Mouse (Mus musculus) neural tube, embryonic 14.5 days (tissue): ENCODE data around the gene Tarbp2. TPM values are rescaled to one million over a fixed set of nuclear protein-coding genes. Genes with fewer than 3 reads are reported as not detected.

Source experiments
- ATAC-seq: fragments of 200-750 bp; cut with Nextera tagmentation; 2 replicates; pipeline ENCODE4 v1.8.0; 2017; ENCODE audit warnings: low read depth, mild to moderate bottlenecking, moderate TSS enrichment, moderate library complexity
- H3K27ac ChIP-seq: fragments of 300-500 bp; sonication (generic); 2 replicates; pipeline ENCODE4 v1.5.1; 2014; ENCODE audit warnings: low read depth, mild to moderate bottlenecking, control low read depth, low read length, moderate library complexity, mixed read lengths
- H3K27me3 ChIP-seq: fragments of 300-500 bp; sonication (generic); 2 replicates; pipeline ENCODE4 v1.6.1; 2014; ENCODE audit warnings: low read length; ENCODE audit not compliant: control insufficient read depth, insufficient read depth
- H3K36me3 ChIP-seq: fragments of 300-500 bp; sonication (generic); 2 replicates; pipeline ENCODE4 v1.6.1; 2014; ENCODE audit warnings: low read length, mixed read lengths; ENCODE audit not compliant: control insufficient read depth, insufficient read depth
- H3K4me1 ChIP-seq: fragments of 300-500 bp; sonication (generic); 2 replicates; pipeline ENCODE4 v1.6.1; 2014; ENCODE audit warnings: low read length; ENCODE audit not compliant: control insufficient read depth, insufficient read depth
- H3K4me2 ChIP-seq: fragments of 300-500 bp; sonication (generic); 2 replicates; pipeline ENCODE4 v1.6.1; 2014; ENCODE audit warnings: mild to moderate bottlenecking, low read depth, low read length, control low read depth
- H3K4me3 ChIP-seq: fragments of 300-500 bp; sonication (generic); 2 replicates; pipeline ENCODE4 v1.5.1; 2014; ENCODE audit warnings: low read depth, low read length, control low read depth, mixed read lengths
- H3K9ac ChIP-seq: fragments of 300-500 bp; sonication (generic); replicated peaks from 2 replicates; pipeline ENCODE4 v1.6.1; 2014; ENCODE audit warnings: low read depth, mild to moderate bottlenecking, control low read depth, low read length, mixed read lengths
- H3K9me3 ChIP-seq: fragments of 300-500 bp; sonication (generic); 2 replicates; pipeline ENCODE4 v1.6.1; 2016; ENCODE audit warnings: low read length; ENCODE audit not compliant: control insufficient read depth
- WGBS: fragments of 180-500 bp; shearing (Covaris S2); extraction: QIAGEN DNeasy Blood & Tissue Kit; methylation state at CpG from one replicate; pipeline ENCODE4 v1.1.7; 2014; 5-methylcytosine and 5-hydroxymethylcytosine counted together
- polyA plus RNA-seq: library from polyadenylated mRNA; unstranded; fragments of >200 nt; fragmentation: Nextera tagmentation; extraction: Ambion mirVana; gene quantifications from 2 replicates; pipeline ENCODE4 v1.2.1, GENCODE M21; 2014

Tarbp2 gene
- polyA plus RNA-seq, 1 experiment from 2014 or later: 87.7 TPM

GRCm38 (mm10) chr15:102527936-102528335, 9.9 kb downstream of the Tarbp2 start:
- 81% methylated on average over 3 of the region's 3 CpGs for WGBS
- no peak for ATAC-seq

GRCm38 (mm10) chr15:102528396-102528795, 10.4 kb downstream of the Tarbp2 start:
- no peak overlapping the region for H3K27ac ChIP-seq
- H3K4me2 ChIP-seq: no peak overlapping the region
- H3K4me1 ChIP-seq: no peaks in the 10 kb centered on the region; the same call in 1 of the 2 replicates
- H3K9ac ChIP-seq: no peak overlapping the region
- H3K36me3 ChIP-seq: peaks cover 16% of the 10 kb centered on the region
- no peak for ATAC-seq
- H3K27me3 ChIP-seq: no peaks in the 10 kb centered on the region
- H3K4me3 ChIP-seq: no peak overlapping the region
- 96% methylated on average over 1 of the region's 1 CpGs for WGBS
- H3K9me3 ChIP-seq: no peaks in the 10 kb centered on the region

More at GRCm38 (mm10) chr15:102527936-102528335, 9.9 kb downstream of the Tarbp2 start:
- Histone ChIP-seq H3K4me1 (no peaks in the 10 kb centered on the region; the same call in 1 of the 2 replicates), H3K9ac (no peak overlapping the region), H3K4me2 (no peak overlapping the region), H3K27me3 (no peaks in the 10 kb centered on the region), H3K9me3 (no peaks in the 10 kb centered on the region), H3K4me3 (no peak overlapping the region), H3K27ac (no peak overlapping the region), H3K36me3 (peaks cover 12% of the 10 kb centered on the region)

- Histone ChIP-seq H3K4me1 (no peaks in the 10 kb centered on the region), H3K27me3 (no peaks in the 10 kb centered on the region), H3K36me3 (peaks cover 22% of the 10 kb centered on the region), H3K9me3 (no peaks in the 10 kb centered on the region), H3K4me2 (no peak overlapping the region), H3K9ac (no peak overlapping the region), H3K4me3 (no peak overlapping the region), H3K27ac (no peak overlapping the region)
- no peak for ATAC-seq
- WGBS: 87% methylated on average over 4 of the region's 4 CpGs
Measured at GRCm38 (mm10) chr15:102530566-102530965, 12.6 kb downstream of the Tarbp2 start.

GRCm38 (mm10) chr15:102531586-102531985, 13.6 kb downstream of the Tarbp2 start:
- H3K9me3 ChIP-seq: no peaks in the 10 kb centered on the region
- peaks cover 32% of the 10 kb centered on the region for H3K36me3 ChIP-seq
- no peak overlapping the region for H3K9ac ChIP-seq
- H3K4me1 ChIP-seq: no peaks in the 10 kb centered on the region
- no peak overlapping the region for H3K4me2 ChIP-seq
- no peak overlapping the region for H3K4me3 ChIP-seq
- no peaks in the 10 kb centered on the region for H3K27me3 ChIP-seq
- 83% methylated on average over 4 of the region's 4 CpGs for WGBS
- no peak for ATAC-seq
- no peak overlapping the region for H3K27ac ChIP-seq

- no peaks in the 10 kb centered on the region for H3K9me3 ChIP-seq
- 83% methylated on average over 3 of the region's 3 CpGs for WGBS
- no peaks in the 10 kb centered on the region for H3K4me1 ChIP-seq
- no peak overlapping the region for H3K4me2 ChIP-seq
- H3K36me3 ChIP-seq: peaks cover 33% of the 10 kb centered on the region
- H3K9ac ChIP-seq: no peak overlapping the region
- H3K27me3 ChIP-seq: no peaks in the 10 kb centered on the region
- no peak for ATAC-seq
- no peak overlapping the region for H3K27ac ChIP-seq
- no peak overlapping the region for H3K4me3 ChIP-seq
Measured at GRCm38 (mm10) chr15:102532106-102532900, 14.3 kb downstream of the Tarbp2 start.

GRCm38 (mm10) chr15:102533926-102534325, 15.9 kb downstream of the Tarbp2 start:
- no peak for ATAC-seq
- Histone ChIP-seq H3K9me3 (no peaks in the 10 kb centered on the region), H3K36me3 (peaks cover 39% of the 10 kb centered on the region), H3K9ac (no peak overlapping the region), H3K4me1 (no peaks in the 10 kb centered on the region), H3K27me3 (no peaks in the 10 kb centered on the region), H3K4me2 (no peak overlapping the region), H3K27ac (no peak overlapping the region), H3K4me3 (no peak overlapping the region)
- WGBS: 91% methylated on average over 7 of the region's 7 CpGs

- no peaks in the 10 kb centered on the region for H3K4me1 ChIP-seq
- no peaks in the 10 kb centered on the region for H3K9me3 ChIP-seq
- no peaks in the 10 kb centered on the region for H3K27me3 ChIP-seq
- ATAC-seq: no peak
- no peak overlapping the region for H3K4me3 ChIP-seq
- H3K9ac ChIP-seq: no peak overlapping the region
- H3K36me3 ChIP-seq: peaks cover 15% of the 10 kb centered on the region
- H3K27ac ChIP-seq: no peak overlapping the region
- 87% methylated on average over 4 of the region's 4 CpGs for WGBS
- H3K4me2 ChIP-seq: no peak overlapping the region
Measured at GRCm38 (mm10) chr15:102544801-102545200, 26.8 kb downstream of the Tarbp2 start.

GRCm38 (mm10) chr15:102546246-102546645, 28.3 kb downstream of the Tarbp2 start:
- Histone ChIP-seq H3K4me2 (no peak overlapping the region), H3K4me1 (no peaks in the 10 kb centered on the region), H3K27me3 (no peaks in the 10 kb centered on the region), H3K27ac (0 out of 2 replicates have a peak overlapping the region, but pooled peaks have one; percentile 7), H3K4me3 (no peak overlapping the region), H3K9ac (no peak overlapping the region), H3K9me3 (no peaks in the 10 kb centered on the region), H3K36me3 (peaks cover 16% of the 10 kb centered on the region; the same call in 1 of the 2 replicates)
- WGBS: 89% methylated on average over 3 of the region's 3 CpGs
- no peak for ATAC-seq

- Histone ChIP-seq H3K27me3 (no peaks in the 10 kb centered on the region), H3K4me3 (no peak overlapping the region), H3K4me1 (no peaks in the 10 kb centered on the region), H3K27ac (peak overlapping the region; percentile 45; the same call in 1 of the 2 replicates), H3K36me3 (peaks cover 18% of the 10 kb centered on the region), H3K4me2 (no peak overlapping the region), H3K9me3 (no peaks in the 10 kb centered on the region), H3K9ac (no peak overlapping the region)
- peak; percentile 49; the same call in 1 of the 2 replicates for ATAC-seq
- WGBS: 72% methylated on average over 3 of the region's 3 CpGs
Measured at GRCm38 (mm10) chr15:102546677-102547427, 28.9 kb downstream of the Tarbp2 start.
